Mouse (Mus musculus) bone marrow macrophage, adult 2 months (primary cell): ENCODE data around the gene Glrx3.

ENCODE experiments used
- CTCF ChIP-seq: IDR thresholded peaks from 2 replicates; pipeline ENCODE4 v1.5.1; 2012; ENCODE audit warnings: low read depth, mild to moderate bottlenecking, low read length, moderate library complexity
- POLR2A ChIP-seq: IDR thresholded peaks from 2 replicates; pipeline ENCODE4 v1.6.1; 2012; ENCODE audit warnings: mild to moderate bottlenecking, low read depth, low read length, borderline replicate concordance

- TF ChIP-seq POLR2A (no peak), CTCF (no peak)
Measured at GRCm38 (mm10) chr7:137461396-137461795, 24.0 kb downstream of the Glrx3 start.
